Mouse (Mus musculus): ENCODE measurements at regions not wholly inside any gene's neighbourhood (a gene's known extent, or its start where the extent isn't known, plus 50 kb on each side); places are given as distances from the start of the nearest gene placed in this dataset.

DNA sequence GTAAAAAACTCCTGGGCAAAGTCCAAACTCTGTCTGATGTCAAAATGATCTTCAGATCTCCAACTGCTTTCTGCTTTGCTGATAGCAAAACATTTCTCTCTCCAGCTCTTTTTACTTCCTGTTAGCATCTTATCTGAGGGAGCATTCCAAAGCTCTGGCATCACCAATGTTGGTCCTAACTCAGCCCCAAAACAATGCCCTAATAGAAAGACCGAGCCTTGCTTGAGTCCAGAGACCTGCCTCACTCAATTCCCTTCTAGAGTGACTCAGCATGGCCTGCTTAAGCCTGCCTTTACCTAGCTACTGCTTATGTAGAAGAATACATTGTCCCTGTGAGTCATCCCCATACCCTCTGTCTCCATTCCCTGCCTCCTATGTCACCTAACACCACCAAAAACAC is 1721.6 kb downstream of the Grik2 start:
- peak; percentile 55 for DNase-seq (ENCODE audit: low read depth)

GRCm38 (mm10) chr10:48027296-48027695 is 1761.3 kb downstream of the Grik2 start:
- DNase-seq (ENCODE audit: low read depth) = no peak

- no peak for DNase-seq (ENCODE audit: low read depth)
These were observed 1797.1 kb downstream of the Grik2 start for GRCm38 (mm10) chr10:47991328-47992044.

GRCm38 (mm10) chr10:47979028-47979427 is 1809.5 kb downstream of the Grik2 start:
- no peak for DNase-seq (ENCODE audit: low read depth)

All from NIH3T3 (cell line).